Mouse (Mus musculus) kidney, adult 11 months (tissue): Measurements from ENCODE around the gene B3galt4.

ENCODE experiments used
- DNase-seq: peaks from one replicate; pipeline ENCODE4 v3.0.0; 2022

The B3galt4 gene

DNA sequence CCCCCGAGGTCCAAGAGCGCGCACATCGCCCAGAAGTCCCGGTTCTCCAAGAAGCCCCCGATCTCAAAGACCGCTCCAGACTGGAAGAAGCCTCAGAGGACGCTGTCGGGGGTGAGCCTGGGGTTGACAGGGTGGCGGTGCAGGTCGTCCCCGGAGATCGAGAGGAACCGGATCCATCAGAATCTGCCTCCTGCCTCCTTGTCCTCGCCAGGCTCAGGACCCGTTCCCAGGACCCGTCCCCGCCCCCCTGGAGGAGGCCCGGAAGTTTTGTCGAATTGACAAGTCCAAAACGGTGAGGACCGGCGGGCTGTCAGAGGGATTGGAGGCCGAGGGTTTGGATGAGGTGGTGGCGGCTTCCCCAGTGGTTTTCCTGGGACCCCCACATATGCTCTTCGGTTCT lies 10.3 kb downstream of the B3galt4 start:
- DNase-seq: no peak

- peak; percentile 88 for DNase-seq
Measured at GRCm38 (mm10) chr17:33940206-33940805, 11.0 kb downstream of the B3galt4 start, which contains the start of the genes Pfdn6 and Wdr46. TSS of gene Pfdn6 (minus strand) at chr17:33940343. TSS of gene Wdr46 (plus strand) at chr17:33940660.

DNA sequence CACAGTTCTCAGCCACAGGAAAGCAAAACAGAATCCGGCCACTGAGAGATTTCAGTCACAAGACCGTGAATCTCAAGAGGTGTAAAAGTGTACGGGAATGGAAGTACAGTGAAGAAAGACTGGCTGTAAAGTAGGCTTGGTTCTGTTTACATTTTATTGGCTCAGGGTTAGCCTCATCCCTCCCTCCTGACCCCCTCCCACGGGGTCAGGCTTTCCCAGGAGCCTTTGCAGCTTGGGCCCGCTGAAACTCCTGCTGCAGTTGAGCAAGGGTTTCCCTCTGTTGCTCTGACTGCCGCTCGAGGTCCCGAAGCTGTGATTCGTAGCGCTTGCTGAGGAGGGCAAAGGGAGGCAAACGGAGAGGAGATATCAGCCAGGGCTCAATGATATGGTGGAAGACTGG lies 12.5 kb downstream of the B3galt4 start:
- no peak for DNase-seq

DNA sequence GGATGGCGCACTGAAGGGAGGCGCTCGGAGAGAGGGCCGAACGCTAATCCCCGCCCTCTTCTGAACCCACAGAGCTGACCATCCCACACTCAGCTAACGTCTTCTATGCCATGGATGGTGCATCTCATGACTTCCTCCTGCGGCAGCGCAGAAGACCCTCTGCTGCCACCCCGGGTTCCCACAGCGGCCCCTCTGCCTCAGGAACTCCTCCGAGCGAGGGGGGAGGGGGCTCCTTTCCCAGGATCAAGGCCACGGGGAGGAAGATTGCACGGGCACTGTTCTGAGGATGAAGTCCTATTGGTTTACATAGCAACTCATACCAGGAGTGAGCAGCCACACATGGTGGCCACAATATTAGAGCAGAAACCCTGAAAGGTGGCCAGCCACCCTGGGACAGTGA lies 14.3 kb downstream of the B3galt4 start:
- no peak for DNase-seq

DNA sequence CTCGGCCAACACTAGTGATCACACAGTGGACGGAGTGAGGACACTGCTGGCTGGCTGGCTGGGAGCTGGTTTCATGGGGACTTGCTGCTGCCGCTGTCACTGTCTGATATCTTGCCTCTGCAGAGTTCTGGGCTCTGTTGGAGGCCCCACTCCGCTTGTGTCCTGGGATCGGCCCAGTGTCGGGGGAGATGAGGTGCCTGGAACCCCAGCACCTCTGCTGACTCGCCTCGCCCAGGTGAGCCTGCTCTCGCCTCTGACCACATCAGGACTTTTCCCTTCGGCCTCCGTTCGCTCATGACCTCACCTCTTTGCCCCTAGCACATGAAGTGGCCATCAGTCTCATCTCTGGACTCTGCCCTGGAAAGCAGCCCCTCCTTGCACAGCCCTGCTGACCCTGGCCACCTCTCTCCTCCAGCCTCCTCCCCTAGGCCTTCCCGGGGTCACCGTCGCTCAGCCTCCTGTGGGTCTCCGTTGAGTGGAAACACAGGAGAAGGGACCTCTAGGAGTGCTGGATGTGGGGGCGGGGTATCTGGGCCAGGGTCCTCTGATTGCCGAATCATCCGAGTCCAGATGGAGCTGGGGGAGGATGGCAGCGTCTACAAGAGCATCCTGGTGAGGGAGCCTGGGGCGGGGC lies 15.7 kb downstream of the B3galt4 start:
- DNase-seq: no peak

DNA sequence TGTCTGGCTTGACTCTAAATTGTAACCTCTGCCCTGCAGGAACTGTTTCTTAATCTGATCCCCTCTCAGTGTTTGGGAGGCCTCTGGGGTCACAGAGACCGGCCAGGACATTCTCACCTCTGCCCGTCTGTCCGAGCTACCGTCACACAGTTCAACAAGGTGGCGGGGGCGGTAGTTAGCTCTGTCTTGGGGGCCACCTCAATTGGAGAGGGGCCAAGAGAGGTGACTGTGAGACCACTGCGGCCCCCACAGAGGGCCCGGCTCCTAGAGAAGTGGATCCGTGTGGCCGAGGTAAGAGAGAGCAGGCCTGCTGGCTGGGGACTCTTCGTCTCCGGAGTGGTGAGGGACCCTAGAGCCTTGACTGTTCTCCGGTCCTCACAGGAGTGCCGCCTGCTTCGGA lies 18.3 kb downstream of the B3galt4 start:
- DNase-seq: no peak

DNA sequence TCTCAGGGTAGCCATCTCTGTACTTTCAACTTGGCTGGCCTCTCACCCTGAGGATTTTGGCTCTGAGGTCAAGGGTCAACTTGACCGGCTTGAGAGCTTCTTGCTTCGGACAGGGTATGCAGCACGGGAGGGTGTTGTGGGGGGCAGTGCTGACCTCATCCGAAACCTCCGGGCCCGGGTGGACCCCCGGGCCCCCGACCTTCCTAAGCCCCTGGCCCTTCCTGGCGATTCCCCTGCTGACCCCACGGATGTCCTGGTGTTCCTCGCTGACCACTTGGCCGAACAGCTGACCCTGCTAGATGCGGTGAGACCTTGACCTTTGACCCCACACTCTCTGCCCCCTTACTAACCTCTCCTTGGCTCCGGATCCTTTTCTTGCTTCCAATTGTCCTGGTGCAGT lies 18.8 kb downstream of the B3galt4 start:
- DNase-seq: no peak

DNA sequence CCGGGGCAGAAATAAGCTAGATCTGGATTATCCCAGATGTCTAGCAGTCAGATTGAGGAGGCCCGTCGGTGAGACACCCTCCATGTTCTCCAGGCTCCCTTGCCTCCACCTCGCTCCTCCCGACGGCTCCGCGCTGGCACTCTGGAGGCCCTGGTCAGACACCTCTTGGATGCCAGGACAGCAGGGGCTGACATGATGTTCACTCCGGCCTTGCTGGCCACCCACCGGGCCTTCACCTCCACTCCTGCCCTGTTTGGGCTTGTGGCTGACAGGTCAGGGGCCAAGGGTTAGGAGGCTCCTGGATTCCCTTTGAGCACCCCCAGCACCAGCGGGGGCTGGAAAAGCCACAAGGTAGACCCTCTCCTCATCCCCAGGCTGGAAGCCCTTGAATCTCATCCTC lies 19.3 kb downstream of the B3galt4 start:
- no peak for DNase-seq

- no peak for DNase-seq
Measured at GRCm38 (mm10) chr17:33931159-33931866, 20.0 kb downstream of the B3galt4 start.

DNA sequence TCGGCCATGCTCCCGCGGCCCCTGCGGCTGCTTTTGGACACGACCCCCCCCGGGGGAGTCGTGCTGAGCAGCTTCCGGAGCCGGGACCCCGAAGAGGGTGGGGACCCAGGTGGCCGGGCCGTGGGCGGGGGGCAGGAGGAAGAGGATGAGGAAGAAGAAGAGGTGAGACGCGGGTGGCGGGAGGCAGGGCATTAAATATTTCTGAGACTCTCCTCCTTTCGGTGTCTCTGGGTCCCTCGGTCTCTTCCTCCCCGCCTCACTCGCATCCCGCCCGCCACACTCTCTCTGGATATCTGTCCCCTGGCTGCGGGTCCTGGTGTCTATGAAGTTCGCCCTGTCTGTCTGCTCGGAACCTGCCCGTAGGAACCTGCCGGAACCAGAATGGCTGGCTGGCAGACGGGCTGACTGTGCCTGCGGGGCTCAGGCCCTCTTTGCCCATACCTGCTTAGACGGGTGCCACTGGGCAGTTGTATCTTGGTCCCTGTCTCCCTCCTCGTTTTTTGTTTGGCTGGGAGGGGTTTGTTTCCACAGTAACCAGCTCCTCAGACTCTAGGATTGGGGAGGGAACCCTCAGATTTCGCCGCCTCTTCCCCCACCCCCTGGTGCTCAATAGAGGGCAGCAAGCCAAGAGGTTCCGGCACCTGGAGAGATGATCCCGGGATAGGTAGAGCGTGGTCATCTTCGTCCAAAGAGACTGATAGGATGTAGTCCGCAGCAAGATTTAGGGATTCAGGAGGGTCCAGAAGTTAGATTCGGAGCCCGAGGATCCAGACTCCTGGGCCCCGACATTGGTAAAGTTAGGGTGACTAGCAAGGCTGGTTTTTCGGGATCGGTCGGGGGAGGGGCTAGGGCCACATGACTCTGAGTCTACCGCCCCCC lies 20.8 kb downstream of the B3galt4 start:
- peak; percentile 79 for DNase-seq

- DNase-seq: peak; percentile 84
Measured at GRCm38 (mm10) chr17:33929371-33930279, 21.7 kb downstream of the B3galt4 start, which contains the start of gene Rgl2. TSS of gene Rgl2 (plus strand) at chr17:33929543.

- DNase-seq: no peak
Measured at GRCm38 (mm10) chr17:33928251-33928947, 22.9 kb downstream of the B3galt4 start.

- no peak for DNase-seq
Measured at GRCm38 (mm10) chr17:33926207-33926932, 24.9 kb downstream of the B3galt4 start.

GRCm38 (mm10) chr17:33925406-33926116 lies 25.7 kb downstream of the B3galt4 start:
- DNase-seq: no peak

GRCm38 (mm10) chr17:33924577-33925283 lies 26.6 kb downstream of the B3galt4 start:
- no peak for DNase-seq

- no peak for DNase-seq
Measured at GRCm38 (mm10) chr17:33921361-33921760, 29.9 kb downstream of the B3galt4 start.

GRCm38 (mm10) chr17:33920282-33921097 lies 30.8 kb downstream of the B3galt4 start:
- DNase-seq: peak; percentile 82
